Mouse (Mus musculus) heart, postnatal 0 days (tissue): Measurements from ENCODE around the gene Ccdc102a.

Experiments
- CTCF ChIP-seq: IDR thresholded peaks from 2 replicates; pipeline ENCODE4 v1.5.1; 2016; ENCODE audit warnings: antibody characterized with exemption, control low read depth, low read depth
- EP300 ChIP-seq: IDR thresholded peaks from 2 replicates; pipeline ENCODE4 v1.6.1; 2016; ENCODE audit warnings: antibody characterized with exemption, low read depth

DNA sequence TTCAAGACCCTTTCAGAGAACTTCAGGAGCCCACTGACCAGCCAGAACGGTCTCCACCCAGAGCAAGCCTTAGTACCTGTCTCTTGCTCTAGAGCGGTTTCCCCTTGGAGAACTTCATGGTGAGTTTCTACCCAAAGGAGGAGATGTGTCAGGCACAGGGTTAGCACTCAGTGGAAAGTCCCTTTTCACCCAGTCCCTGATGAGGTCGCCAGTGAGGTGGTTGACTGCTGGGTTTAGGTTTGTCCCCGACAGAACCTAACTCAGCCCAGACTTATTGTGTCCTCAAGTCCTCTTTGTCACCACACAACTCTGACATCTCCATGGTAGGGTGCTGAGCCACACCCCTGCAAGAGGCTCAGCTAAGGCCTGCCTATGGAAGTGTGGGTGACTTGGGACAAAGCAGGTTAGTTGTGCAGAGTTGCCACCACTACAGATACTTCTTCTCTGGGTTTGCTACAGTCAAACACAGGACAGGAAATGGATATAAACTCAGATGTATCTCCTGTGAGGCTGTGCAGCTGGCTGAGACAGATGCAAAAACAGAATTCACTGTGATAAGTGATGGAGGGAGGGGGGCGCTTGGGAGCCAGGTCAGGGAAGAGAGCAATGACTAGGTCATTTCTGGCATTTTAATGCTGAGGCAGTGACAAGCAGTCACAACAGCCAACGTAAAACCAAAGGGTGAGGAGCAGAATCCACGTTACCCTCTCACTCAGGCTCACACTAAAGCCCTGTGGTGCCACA, 35.9 kb upstream of the Ccdc102a start:
- TF ChIP-seq CTCF (no peak), EP300 (no peak)
